Mouse (Mus musculus) embryonic stem cell, embryonic (primary cell): ENCODE data around the gene Nox3.

Source experiments
- CTCF ChIA-PET, 4 experiments: fragments of 300-600 bp in 2 of 4; fragments of 350-600 bp in 2 of 4; sonication (Branson Sonifier 250); formaldehyde crosslinking; loops; one replicate each; lab custom pipeline; 2022; ENCODE audit warnings: inconsistent platforms in 2 of 4; lab: Charles Lee
- POLR2A ChIA-PET, 4 experiments: fragments of 300-600 bp in 2 of 4; fragments of 350-600 bp in 2 of 4; sonication (Branson Sonifier 250); formaldehyde crosslinking; loops; one replicate each; lab custom pipeline; 2022; ENCODE audit warnings: antibody characterized with exemption in 4 of 4, inconsistent platforms in 1 of 4; lab: Charles Lee

Gene Nox3

DNA sequence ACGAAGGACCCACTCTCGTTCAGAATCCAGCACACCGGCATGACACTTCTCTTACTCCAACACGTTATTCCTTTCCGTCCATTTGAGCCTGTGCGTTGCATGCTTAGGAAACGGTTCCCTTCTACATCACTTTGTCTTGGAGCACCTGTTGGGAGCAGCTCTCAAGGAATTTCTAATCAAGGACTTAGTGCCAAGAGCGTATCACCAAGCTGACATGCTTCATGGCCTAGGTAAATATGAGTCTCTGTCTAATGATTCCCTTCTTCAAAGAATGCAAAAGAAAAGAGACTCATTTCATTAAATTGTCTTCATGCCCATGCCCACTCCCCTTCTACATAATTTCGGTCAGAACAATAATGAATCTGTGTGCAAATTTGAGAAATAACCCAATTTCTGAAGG lies at the start of gene Nox3:
Nox3 (minus strand) TSS at position 101 of the 400 bp plus-strand sequence.
- ChIA-PET POLR2A (interaction anchor here in 1 of 4 experiments (0.5 kb wide), 1 partner anchor 42 kb away, joined by 4 read pairs; no protein-coding TSS in a partner anchor), CTCF (interaction anchor here in 1 of 4 experiments (0.6 kb wide), 1 partner anchor 117 kb away, joined by 3 read pairs; no protein-coding TSS in a partner anchor)

DNA sequence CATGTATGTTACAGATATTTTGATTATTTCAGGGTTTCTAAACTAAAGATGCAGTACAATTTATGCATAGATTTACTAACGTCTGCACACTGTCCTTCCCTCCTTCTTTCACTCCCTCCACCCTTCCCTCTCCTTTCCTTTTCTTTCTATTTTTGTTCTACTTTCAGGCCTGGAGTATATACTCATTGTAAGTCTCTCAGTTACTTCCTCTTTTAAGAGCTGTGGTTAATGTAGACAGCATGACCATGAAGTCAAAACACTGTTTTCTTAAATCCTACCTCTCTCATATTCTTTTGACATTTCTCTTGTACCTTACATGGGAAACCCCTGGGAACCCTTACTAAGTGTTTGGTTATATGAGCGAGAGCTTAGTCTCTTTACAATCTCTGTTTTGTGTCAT lies 48.3 kb upstream of the Nox3 start:
- CTCF ChIA-PET: no interaction called here

DNA sequence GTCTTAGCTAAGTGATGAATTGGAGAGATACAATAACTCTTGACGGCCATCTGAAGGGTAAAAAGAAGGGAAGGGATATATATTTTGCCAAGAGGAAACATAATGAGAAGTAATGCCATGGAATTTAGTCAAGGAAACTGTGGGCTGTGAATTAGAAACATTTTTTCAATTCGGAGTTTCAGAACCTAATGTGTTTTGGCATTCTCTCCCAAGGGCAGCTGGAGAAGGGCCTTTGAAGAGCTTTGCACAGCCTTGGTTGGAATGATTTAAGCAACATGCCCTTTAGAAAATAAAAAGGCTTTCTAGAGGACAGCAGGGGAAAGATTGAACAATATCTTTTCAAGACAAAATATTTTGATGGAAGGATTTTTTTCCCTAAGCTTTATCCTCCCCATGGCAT lies 40.9 kb upstream of the Nox3 start:
- ChIA-PET CTCF (no interaction called here), POLR2A (no interaction called here)

More for the DNA sequence above, 48.3 kb upstream of the Nox3 start:
- POLR2A ChIA-PET: no interaction called here

DNA sequence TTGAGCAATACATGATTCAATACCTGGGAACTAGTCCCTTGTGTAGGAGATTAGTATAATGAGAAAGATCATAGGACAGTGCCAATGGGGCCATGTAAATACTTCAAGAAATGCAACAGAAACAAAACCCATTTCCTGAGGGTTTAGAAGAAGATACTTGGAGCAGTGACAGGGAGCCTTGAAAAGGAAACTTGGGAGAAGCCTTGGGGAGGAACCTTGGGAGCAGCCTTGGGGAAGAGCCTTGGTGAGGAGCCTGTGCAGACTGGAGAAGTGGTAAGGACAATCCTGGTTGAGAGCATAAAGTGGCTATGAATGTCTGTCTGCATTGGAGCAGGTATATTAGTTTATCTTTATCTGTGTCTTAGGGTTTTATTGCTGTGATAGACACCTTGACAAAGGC lies 38.2 kb upstream of the Nox3 start:
- ChIA-PET POLR2A (no interaction called here), CTCF (no interaction called here)

DNA sequence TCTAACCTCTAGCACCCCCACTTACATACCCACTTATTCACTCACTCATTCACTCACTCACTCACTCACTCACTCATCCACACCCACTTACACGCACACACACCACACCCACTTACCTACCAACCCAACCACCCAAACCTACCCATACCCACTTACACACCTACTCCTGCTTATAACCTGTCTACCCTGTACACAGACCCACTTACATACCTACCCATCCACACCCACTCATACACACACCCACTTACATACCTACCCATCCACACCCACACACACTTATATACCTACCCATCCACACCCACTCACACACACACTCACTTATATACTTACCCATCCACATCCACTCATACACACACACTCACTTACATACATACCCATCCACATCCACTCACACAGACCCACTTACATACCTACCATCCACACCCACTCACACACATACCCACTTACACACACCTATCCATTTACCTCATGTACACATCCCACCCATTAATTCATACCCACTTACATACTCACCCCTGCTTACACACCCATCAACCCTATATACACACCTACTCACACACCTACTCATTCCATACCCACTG lies 9.4 kb upstream of the Nox3 start:
- ChIA-PET POLR2A (no interaction called here), CTCF (no interaction called here)

DNA sequence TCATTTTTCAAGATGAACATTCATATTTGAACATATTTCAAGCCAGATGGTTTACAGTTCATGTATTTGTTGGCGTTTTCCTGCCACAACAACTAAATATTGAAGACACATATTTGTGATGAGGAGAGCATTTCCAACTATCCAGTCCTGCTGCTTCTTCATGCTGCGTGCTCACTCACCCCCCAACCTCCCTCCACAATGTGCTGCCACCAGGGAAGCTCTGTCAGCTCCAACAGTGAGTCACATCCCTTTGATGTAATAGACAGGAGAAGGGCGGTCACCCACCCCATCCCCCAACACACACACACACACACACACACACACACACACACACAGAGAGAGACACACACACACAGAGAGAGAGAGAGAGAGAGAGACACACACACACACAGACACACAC lies 6.3 kb upstream of the Nox3 start:
- POLR2A ChIA-PET: interaction anchor here in 1 of 4 experiments (0.6 kb wide), 1 partner anchor 86 kb away, joined by 3 read pairs; no protein-coding TSS in a partner anchor
- CTCF ChIA-PET: no interaction called here

DNA sequence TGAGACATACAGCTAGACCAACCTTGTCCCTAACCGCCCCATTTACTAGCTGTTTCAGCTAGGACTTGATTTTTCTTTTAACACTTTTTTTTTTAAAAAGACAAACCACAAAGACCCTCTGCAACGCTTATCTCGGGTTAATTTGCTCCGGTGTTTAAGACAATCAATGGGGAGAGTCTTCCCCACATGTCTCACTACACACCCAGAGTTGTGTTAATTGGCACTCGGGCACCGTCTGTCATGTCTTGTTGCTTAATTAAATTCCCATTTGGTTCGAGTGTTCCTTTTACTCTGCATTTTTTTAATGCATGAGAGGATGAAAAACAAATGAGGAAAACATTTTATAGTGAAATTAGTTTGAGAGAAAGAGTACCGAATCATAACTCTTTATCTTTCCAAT lies 3.2 kb downstream of the Nox3 start:
- CTCF ChIA-PET: no interaction called here
- POLR2A ChIA-PET: no interaction called here

DNA sequence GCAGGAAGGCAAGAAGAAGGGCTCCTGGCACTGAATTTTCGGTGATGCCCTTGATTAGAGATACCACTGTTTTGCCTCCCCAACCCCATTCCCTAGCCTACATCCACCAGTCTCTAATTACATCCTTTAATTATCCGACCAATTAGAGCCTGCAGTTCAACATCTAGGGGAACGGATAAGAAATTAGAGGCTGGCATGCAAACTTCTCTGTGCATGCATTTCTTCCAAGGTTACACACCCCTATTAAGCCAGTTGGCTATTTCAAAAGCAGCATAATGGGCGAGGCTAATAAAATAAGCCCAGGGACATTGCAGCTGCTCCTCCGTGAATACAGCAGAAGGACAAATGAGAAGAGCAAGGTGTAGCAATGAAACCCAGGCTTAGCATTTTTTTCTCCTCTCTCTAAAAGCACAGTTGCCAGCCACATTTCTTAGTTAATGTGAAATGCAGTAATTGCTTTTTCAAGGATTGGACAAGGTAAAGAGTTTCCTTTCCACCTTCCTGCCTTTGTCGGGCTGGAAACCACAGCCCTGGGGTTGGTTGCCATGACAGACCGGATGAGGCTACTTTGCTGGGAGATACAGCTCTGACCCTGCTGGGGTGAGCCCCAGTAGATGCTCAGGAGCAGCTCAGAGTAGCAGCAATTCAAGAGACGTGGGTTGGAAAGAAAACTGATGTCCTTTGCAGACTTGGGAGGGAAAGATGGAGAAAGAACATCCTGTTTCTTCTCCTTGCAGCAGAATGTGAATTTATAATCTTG lies 5.4 kb downstream of the Nox3 start:
- POLR2A ChIA-PET: no interaction called here
- CTCF ChIA-PET: interaction anchor here in 1 of 4 experiments (0.7 kb wide), 1 partner anchor 744 kb away, joined by 3 read pairs; no protein-coding TSS in a partner anchor

DNA sequence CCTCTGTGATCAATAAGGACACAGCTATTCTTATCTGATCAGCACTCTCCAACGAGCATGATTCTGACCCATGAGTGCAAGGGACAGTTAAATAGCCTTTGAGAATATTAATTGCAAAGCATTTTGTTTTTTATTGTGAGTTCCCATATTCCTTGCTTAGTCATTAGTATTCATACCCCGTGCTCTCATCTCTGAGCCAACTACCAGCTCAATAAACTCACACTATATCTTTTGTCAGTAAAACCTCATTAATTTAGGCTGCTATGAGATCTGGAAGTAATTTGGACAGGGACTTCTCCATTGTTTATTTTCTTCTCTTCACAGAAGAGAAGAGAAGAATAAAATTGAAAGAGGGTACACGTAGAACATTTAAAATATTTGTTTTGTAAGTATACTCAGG lies 12.4 kb downstream of the Nox3 start:
- ChIA-PET POLR2A (interaction anchor here in 1 of 4 experiments (0.5 kb wide), 1 partner anchor 370 kb away, joined by 3 read pairs; no protein-coding TSS in a partner anchor), CTCF (no interaction called here)

DNA sequence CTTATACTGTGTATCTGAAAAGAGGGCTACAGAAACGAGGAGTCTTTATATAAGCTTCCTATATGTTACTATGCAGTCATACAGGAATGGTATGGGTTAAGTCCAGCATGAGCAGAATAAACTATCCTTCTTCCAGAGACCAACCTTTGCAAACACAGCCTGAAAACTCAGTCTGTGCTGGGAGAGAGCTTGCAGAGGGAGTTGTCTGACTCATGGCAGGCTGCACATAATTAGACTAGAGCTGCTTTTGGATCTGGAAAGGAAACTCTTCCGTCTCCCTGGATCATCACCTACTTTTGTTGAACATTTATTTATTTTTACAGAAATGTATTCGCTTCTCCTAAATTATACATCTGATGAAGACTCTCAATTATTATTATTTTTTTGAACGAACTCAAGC lies 26.8 kb downstream of the Nox3 start:
- CTCF ChIA-PET: no interaction called here
- POLR2A ChIA-PET: no interaction called here

DNA sequence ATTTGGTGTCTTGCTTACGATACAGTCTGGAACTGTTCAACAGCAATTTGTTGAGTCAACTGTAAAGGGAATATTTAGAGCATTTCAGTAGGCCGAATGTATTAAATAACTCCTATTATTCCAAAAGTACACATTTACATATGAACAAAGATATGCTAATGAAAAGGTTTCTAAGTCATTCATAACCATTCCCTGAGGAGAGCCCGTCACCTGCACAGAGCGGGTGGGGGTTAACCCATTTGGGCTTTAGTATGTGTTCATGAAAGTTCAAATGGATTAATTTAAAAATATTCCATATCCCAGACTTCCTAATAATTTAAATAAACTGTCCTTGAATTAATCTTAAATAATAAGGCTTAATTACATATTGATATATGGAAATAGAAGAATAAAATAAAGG lies 28.8 kb downstream of the Nox3 start:
- ChIA-PET POLR2A (no interaction called here), CTCF (no interaction called here)

DNA sequence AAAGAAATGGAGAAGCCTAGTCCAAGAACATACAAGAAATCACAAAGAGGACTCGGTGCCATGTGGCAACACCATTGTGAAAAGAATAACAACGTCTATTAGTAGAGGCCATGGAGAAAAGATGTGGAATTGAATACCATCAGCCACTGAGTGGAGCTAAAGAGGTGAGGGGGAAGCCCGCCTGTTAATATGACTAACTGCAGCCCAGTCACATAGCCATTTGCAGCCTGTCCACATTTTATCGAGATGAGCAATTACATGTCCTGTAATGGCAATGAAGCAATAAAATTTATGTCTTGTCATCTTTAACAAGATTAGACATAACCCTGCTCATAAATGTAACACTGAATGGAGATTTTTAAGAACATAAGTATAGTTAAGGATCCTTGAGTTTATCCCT lies 30.7 kb downstream of the Nox3 start:
- ChIA-PET CTCF (no interaction called here), POLR2A (no interaction called here)

DNA sequence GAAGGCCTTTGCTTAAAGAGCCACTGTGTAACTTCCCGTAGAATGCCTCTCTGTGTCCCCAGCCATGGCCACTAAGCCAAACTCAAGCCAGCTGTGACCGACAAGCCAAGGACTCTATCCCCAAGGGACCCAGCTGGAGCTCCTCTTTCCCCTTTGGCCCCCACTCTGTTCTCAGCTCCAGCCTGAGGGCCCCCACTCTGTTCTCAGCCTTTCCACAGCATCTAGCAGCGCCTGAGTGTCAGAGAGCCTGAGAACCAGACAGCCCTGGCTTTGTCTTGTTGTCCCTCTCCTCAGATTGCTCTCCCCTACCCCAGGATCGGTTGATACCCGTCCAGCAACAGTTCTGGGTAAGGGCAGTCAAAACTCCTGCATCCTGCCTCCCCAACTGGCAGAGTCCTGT lies 36.6 kb downstream of the Nox3 start:
- ChIA-PET POLR2A (no interaction called here), CTCF (no interaction called here)

DNA sequence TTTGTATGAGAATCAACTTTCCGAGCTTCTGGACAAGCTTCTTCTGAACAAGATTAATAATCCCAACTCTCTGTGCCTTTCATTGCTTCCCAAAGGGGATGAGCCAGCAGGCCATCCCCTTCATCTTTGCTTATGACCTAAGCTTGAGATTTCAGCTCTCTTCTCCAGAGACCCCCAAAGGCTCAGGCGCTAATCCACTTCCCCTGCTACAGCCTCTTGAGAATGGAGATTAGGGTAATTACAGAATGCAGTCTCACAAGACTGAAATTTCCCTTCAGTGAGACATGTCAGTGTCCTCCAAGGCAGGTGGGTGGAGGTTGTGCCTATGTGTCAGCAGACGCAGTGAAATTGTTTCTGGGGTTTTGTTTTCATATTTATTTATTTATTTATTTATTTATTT lies 45.7 kb downstream of the Nox3 start:
- POLR2A ChIA-PET: no interaction called here

DNA sequence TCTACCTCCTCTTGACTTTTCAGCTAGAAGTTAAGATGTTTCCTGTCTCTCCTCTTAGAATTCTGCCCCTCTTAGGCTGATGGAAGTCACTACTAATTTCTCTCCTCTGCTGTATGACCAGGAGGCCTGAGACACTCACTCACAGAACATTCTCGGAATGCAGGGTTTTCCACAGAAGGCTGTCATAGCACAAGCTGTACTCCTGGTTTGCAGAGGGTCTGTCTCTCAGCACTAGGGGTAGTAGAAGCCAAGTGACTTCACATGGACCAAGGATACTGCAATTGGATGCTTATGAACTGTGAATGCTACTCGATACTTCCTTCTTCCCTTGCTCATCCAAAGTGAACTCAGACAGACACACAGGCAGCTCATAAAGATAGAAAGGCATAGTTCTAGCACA lies 52.5 kb downstream of the Nox3 start:
- ChIA-PET CTCF (interaction anchor here in 1 of 4 experiments (0.6 kb wide), 1 partner anchor 577 kb away, joined by 3 read pairs; no protein-coding TSS in a partner anchor), POLR2A (no interaction called here)

More for the DNA sequence above, 45.7 kb downstream of the Nox3 start:
- CTCF ChIA-PET: no interaction called here

DNA sequence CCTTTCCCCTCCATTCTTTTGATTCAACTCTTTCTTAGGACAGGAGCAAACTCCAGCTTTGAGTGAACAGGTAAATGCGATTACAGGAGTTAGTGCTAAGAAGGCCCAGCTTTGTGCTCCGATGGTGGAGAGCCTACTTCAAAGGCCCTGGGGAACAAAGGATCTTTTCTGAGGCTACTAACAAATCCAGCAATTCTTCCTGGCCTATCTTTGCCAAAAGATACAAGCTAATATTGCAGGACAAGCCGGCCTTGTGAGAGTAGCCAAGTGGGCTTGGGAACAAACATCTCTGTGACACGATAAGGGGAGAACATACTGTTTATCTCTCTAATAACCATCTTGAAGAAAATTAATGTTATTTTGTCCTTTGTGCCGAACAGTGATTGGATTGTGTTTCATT lies 54.6 kb downstream of the Nox3 start:
- ChIA-PET POLR2A (no interaction called here), CTCF (no interaction called here)

DNA sequence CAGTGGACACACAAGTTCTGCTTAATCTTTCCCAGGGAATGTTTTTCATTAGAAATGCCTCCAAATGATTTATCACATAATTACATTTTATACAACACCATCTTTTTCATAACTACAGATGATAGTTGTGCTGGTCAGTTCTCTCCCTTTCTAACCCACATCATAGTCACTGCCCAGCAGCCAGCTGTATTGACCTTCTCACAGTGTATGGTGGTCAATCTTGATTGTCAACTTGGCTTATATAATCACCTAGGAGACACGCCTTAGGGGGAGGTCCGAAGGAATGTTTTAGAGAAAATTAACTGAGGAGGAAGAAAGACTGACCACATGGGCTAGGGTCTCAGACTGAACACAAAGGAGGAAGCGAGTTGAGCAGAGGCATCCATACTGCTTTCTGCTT lies 57.3 kb downstream of the Nox3 start:
- CTCF ChIA-PET: no interaction called here
- POLR2A ChIA-PET: no interaction called here

DNA sequence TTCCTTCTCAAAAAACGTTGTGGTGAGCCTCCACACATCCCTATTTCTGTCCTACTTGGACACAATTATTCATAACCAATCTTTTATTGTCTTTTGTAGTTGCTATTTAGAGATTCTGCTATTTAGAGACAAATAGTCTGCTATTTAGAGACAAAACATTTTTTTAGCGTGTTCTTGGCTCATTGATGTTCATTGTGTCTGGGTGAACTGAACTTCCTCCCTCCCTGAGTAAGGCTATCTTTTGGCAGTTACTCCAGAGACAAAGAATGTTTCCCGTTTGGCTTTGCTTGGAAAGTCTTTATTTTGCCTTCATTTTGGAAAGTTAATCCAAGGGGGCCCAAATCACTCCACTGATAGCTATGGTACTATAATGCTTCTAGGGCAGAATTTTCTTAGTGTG lies 63.6 kb downstream of the Nox3 start:
- POLR2A ChIA-PET: no interaction called here
- CTCF ChIA-PET: no interaction called here

DNA sequence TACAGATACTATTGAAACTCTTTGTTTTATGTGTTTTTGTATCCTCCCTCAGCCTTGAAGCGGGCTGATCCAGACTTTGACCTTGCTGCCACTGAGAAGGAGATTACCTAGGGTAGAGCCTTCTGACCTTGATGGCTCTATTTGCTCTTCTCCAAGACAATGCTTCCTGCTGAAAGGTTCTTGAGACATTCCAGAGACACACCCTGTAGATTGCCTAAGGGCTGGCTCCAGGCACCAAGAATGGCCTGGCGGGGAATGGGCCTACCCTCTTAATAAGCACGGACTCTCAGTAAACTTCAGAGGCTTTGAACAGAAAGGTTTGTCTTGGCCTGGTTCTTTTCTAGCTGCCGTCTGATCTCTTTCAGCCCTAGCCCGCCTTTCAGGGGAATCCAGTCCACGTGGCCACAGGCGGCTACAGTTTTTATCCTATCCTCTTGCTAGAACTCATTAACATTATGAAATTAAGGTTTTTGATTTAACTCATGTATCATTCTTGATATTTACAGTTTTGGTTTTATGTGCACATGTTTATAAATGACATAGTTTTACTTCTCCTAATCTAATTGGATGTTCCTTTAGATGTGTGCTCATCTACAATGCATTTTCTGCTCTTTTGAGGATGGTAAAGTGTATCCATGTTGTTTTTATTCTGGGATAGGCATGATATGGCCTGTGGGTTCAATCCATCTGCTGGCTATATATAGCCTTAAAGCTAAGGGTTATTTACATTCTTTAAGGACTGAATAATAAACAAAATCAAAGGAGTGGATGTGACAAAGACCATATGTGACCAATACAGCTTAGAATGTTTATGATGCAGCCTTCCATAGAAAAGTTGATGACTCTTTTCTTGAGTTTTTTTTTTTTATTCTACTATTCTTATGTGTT lies 79.5 kb downstream of the Nox3 start:
- ChIA-PET CTCF (no interaction called here), POLR2A (interaction anchor here in 2 of 4 experiments (0.6 to 1.5 kb wide), 3 partner anchors 59 to 86 kb away, joined by 3 read pairs; partner anchors contain the start of gene Tfb1m (in 1 of the 2))
